Mouse (Mus musculus) testis, adult 2 months (tissue): Measurements from ENCODE around the gene Btn2a2. TPM values are rescaled to one million over a fixed set of nuclear protein-coding genes. Genes with fewer than 3 reads are reported as not detected.

Experiments
- H3K27ac ChIP-seq: fragments of 200-500 bp; 2 replicates; pipeline ENCODE4 v1.5.1; 2012; ENCODE audit warnings: low read depth, low read length; ENCODE audit not compliant: control insufficient read depth, insufficient read depth
- H3K27me3 ChIP-seq: fragments of 200-500 bp; 2 replicates; pipeline ENCODE4 v1.6.1; 2012; ENCODE audit warnings: mild to moderate bottlenecking, low read length, moderate library complexity; ENCODE audit not compliant: control insufficient read depth, insufficient read depth
- H3K36me3 ChIP-seq: fragments of 200-500 bp; 2 replicates; pipeline ENCODE4 v1.6.1; 2012; ENCODE audit warnings: mild to moderate bottlenecking, low read length; ENCODE audit not compliant: control insufficient read depth, insufficient read depth
- H3K4me1 ChIP-seq: fragments of 200-500 bp; 2 replicates; pipeline ENCODE4 v1.6.1; 2012; ENCODE audit warnings: low read length; ENCODE audit not compliant: control insufficient read depth, insufficient read depth
- H3K4me3 ChIP-seq: fragments of 200-500 bp; 2 replicates; pipeline ENCODE4 v1.5.1; 2012; ENCODE audit warnings: low read depth, mild to moderate bottlenecking, low read length, moderate library complexity, mixed read lengths; ENCODE audit not compliant: control insufficient read depth
- CTCF ChIP-seq: fragments of 200-500 bp; IDR thresholded peaks from 2 replicates; pipeline ENCODE4 v1.5.1; 2012; ENCODE audit warnings: low read depth, mild to moderate bottlenecking, inconsistent platforms, low read length, moderate library complexity; ENCODE audit not compliant: control insufficient read depth, insufficient read depth, insufficient replicate concordance
- POLR2A ChIP-seq: fragments of 200-500 bp; IDR thresholded peaks from 2 replicates; pipeline ENCODE4 v1.6.1; 2012; ENCODE audit warnings: low read depth, mild to moderate bottlenecking, inconsistent platforms, low read length, moderate library complexity; ENCODE audit not compliant: control insufficient read depth
- polyA plus RNA-seq: library from polyadenylated mRNA; depleted of rRNA; stranded (reverse); fragments of >200 nt; gene quantifications from 2 replicates; pipeline ENCODE4 v1.2.3, GENCODE M21; 2012

Btn2a2 gene
- polyA plus RNA-seq, 1 experiment = 0.21 TPM

- H3K4me1 ChIP-seq = peaks cover 3% of the 10 kb centered on the region
- H3K4me3 ChIP-seq = no peak overlapping the region
- H3K27me3 ChIP-seq = no peaks in the 10 kb centered on the region
- H3K27ac ChIP-seq = no peak overlapping the region
- TF ChIP-seq CTCF (no peak), POLR2A (no peak)
- H3K36me3 ChIP-seq = no peaks in the 10 kb centered on the region
Observed at GRCm38 (mm10) chr13:23506819-23507515, 18.3 kb upstream of the Btn2a2 start.

GRCm38 (mm10) chr13:23506351-23506750, 17.7 kb upstream of the Btn2a2 start:
- peaks cover 3% of the 10 kb centered on the region for H3K4me1 ChIP-seq
- TF ChIP-seq CTCF (no peak), POLR2A (no peak)
- no peak overlapping the region for H3K4me3 ChIP-seq
- no peaks in the 10 kb centered on the region for H3K36me3 ChIP-seq
- no peaks in the 10 kb centered on the region for H3K27me3 ChIP-seq
- no peak overlapping the region for H3K27ac ChIP-seq

- TF ChIP-seq CTCF (no peak), POLR2A (no peak)
- Histone ChIP-seq H3K27ac (no peak overlapping the region), H3K27me3 (no peaks in the 10 kb centered on the region), H3K4me1 (peaks cover 3% of the 10 kb centered on the region), H3K4me3 (no peak overlapping the region), H3K36me3 (no peaks in the 10 kb centered on the region)
Observed at GRCm38 (mm10) chr13:23505662-23506345, 17.1 kb upstream of the Btn2a2 start.

- H3K4me3 ChIP-seq = no peak overlapping the region
- peaks cover 3% of the 10 kb centered on the region for H3K4me1 ChIP-seq
- H3K36me3 ChIP-seq = no peaks in the 10 kb centered on the region
- TF ChIP-seq CTCF (no peak), POLR2A (no peak)
- H3K27ac ChIP-seq = no peak overlapping the region
- H3K27me3 ChIP-seq = no peaks in the 10 kb centered on the region
Observed at GRCm38 (mm10) chr13:23503797-23504196, 15.1 kb upstream of the Btn2a2 start.

- no peaks in the 10 kb centered on the region for H3K36me3 ChIP-seq
- H3K27me3 ChIP-seq = no peaks in the 10 kb centered on the region
- no peak overlapping the region for H3K4me3 ChIP-seq
- peaks cover 3% of the 10 kb centered on the region for H3K4me1 ChIP-seq
- TF ChIP-seq POLR2A = no peak
- no peak for TF ChIP-seq CTCF
- no peak overlapping the region for H3K27ac ChIP-seq
Observed at GRCm38 (mm10) chr13:23502916-23503315, 14.3 kb upstream of the Btn2a2 start.

GRCm38 (mm10) chr13:23502031-23502567, 13.4 kb upstream of the Btn2a2 start:
- TF ChIP-seq CTCF (no peak), POLR2A (no peak)
- Histone ChIP-seq H3K27me3 (no peaks in the 10 kb centered on the region), H3K4me1 (peaks cover 3% of the 10 kb centered on the region), H3K27ac (no peak overlapping the region), H3K4me3 (no peak overlapping the region), H3K36me3 (no peaks in the 10 kb centered on the region)

GRCm38 (mm10) chr13:23501511-23501910, 12.9 kb upstream of the Btn2a2 start:
- no peak for TF ChIP-seq CTCF
- no peak for TF ChIP-seq POLR2A
- no peak overlapping the region for H3K27ac ChIP-seq
- H3K4me1 ChIP-seq = peaks cover 3% of the 10 kb centered on the region
- no peaks in the 10 kb centered on the region for H3K27me3 ChIP-seq
- no peaks in the 10 kb centered on the region for H3K36me3 ChIP-seq
- H3K4me3 ChIP-seq = no peak overlapping the region
